Mouse (Mus musculus) erythroblast, embryonic 14.5 days (primary cell): ENCODE data around the gene Dock1.

Experiments
- GATA1 ChIP-seq: IDR thresholded peaks from 2 replicates; pipeline ENCODE4 v1.6.1; 2012; ENCODE audit warnings: low read length, inconsistent platforms, mixed read lengths
- TAL1 ChIP-seq: IDR thresholded peaks from 3 replicates; pipeline ENCODE4 v1.6.1; 2012; ENCODE audit warnings: low read length, inconsistent platforms, mixed read lengths

DNA sequence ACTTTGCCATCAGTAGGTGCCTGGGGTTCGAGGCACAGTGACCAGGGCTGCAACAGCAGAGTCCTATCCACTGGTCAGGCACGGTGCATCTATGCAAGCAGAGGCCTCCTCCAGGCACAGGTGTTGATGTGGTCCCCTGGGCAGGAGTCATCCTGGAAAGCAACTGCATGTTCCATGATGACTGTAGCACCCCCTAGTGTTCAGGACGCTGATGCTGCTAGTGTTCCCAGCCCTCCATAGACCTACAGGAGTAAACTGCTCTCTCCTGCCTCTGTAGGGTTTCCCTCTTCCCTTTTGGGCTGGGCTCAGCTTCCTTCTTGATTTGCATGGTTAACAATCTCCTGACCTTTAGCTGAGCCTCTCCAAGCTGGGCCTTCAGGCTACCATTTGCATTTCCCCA, 494.7 kb downstream of the Dock1 start:
- TF ChIP-seq GATA1: no peak
- no peak for TF ChIP-seq TAL1
